Mouse (Mus musculus) neural tube, embryonic 12.5 days (tissue): Measurements from ENCODE around the gene Gnb3. TPM values are rescaled to one million over a fixed set of nuclear protein-coding genes. Genes with fewer than 3 reads are reported as not detected.
"Not testable (repeated sequence)": the region's sequence is repeated elsewhere in the genome, so short reads cannot be mapped to it uniquely, and the experiment has no call there.

Experiments
- ATAC-seq: fragments of 200-750 bp; cut with Nextera tagmentation; 2 replicates; pipeline ENCODE4 v1.8.0; 2017; ENCODE audit warnings: low read depth, mild to moderate bottlenecking, moderate TSS enrichment, moderate library complexity; ENCODE audit not compliant: low FRiP score
- H3K27ac ChIP-seq: fragments of 300-500 bp; sonication (generic); 2 replicates; pipeline ENCODE4 v1.5.1; 2016
- H3K27me3 ChIP-seq: fragments of 300-500 bp; sonication (generic); replicated peaks from 2 replicates; pipeline ENCODE4 v1.6.1; 2016; ENCODE audit warnings: mild to moderate bottlenecking
- H3K36me3 ChIP-seq: fragments of 300-500 bp; sonication (generic); 2 replicates; pipeline ENCODE4 v1.6.1; 2016; ENCODE audit warnings: mild to moderate bottlenecking
- H3K4me1 ChIP-seq: fragments of 300-500 bp; sonication (generic); 2 replicates; pipeline ENCODE4 v1.6.1; 2016
- H3K4me2 ChIP-seq: fragments of 300-500 bp; sonication (generic); replicated peaks from 2 replicates; pipeline ENCODE4 v1.6.1; 2016; ENCODE audit warnings: mild to moderate bottlenecking
- H3K4me3 ChIP-seq: fragments of 300-500 bp; sonication (generic); 2 replicates; pipeline ENCODE4 v1.5.1; 2016
- H3K9ac ChIP-seq: fragments of 300-500 bp; sonication (generic); 2 replicates; pipeline ENCODE4 v1.6.1; 2016; ENCODE audit warnings: mild to moderate bottlenecking
- H3K9me3 ChIP-seq: fragments of 300-500 bp; sonication (generic); 2 replicates; pipeline ENCODE4 v1.6.1; 2016; ENCODE audit warnings: mild to moderate bottlenecking
- WGBS: fragments of 180-500 bp; shearing (Covaris S2); methylation state at CpG from one replicate; pipeline ENCODE4 v1.1.7; 2016; 5-methylcytosine and 5-hydroxymethylcytosine counted together
- polyA plus RNA-seq: library from polyadenylated mRNA; unstranded; fragments of >200 nt; fragmentation: Nextera tagmentation; extraction: Ambion mirVana; gene quantifications from 2 replicates; pipeline ENCODE4 v1.2.1, GENCODE M21; 2016

The Gnb3 gene
- polyA plus RNA-seq, 1 experiment from 2014 or later, result 0.52 TPM

- Histone ChIP-seq H3K9me3 (no peaks in the 10 kb centered on the region), H3K27ac (peak overlapping the region; percentile 43; the same call in 1 of the 2 replicates), H3K27me3 (no peaks in the 10 kb centered on the region), H3K4me1 (peaks cover 50% of the 10 kb centered on the region), H3K36me3 (peaks cover 46% of the 10 kb centered on the region), H3K4me3 (peak overlapping the region; percentile 67), H3K9ac (peak overlapping the region; percentile 82), H3K4me2 (peak overlapping the region; percentile 89)
- under 1% methylated on average over 18 of the region's 18 CpGs for WGBS
- peak; percentile 68 for ATAC-seq
These were observed 26.6 kb downstream of the Gnb3 start for GRCm38 (mm10) chr6:124813496-124813895.

- H3K27ac ChIP-seq, result no peak overlapping the region
- peaks cover 54% of the 10 kb centered on the region for H3K4me1 ChIP-seq
- no peak for ATAC-seq
- 21% methylated on average over 9 of the region's 9 CpGs for WGBS
- H3K9ac ChIP-seq, result peak overlapping the region; percentile 82
- peak overlapping the region; percentile 67 for H3K4me3 ChIP-seq
- no peaks in the 10 kb centered on the region for H3K9me3 ChIP-seq
- H3K4me2 ChIP-seq, result peak overlapping the region; percentile 89
- H3K36me3 ChIP-seq, result peaks cover 40% of the 10 kb centered on the region
- H3K27me3 ChIP-seq, result no peaks in the 10 kb centered on the region
These were observed 27.2 kb downstream of the Gnb3 start for GRCm38 (mm10) chr6:124812848-124813247.

GRCm38 (mm10) chr6:124811701-124812560 is 28.1 kb downstream of the Gnb3 start:
- Histone ChIP-seq H3K4me3 (0 out of 2 replicates have a peak overlapping the region, but pooled peaks have one; percentile 67), H3K27me3 (no peaks in the 10 kb centered on the region), H3K4me2 (peak overlapping the region; percentile 89), H3K9me3 (no peaks in the 10 kb centered on the region), H3K36me3 (peaks cover 31% of the 10 kb centered on the region), H3K4me1 (peaks cover 54% of the 10 kb centered on the region), H3K9ac (no peak overlapping the region), H3K27ac (no peak overlapping the region)
- ATAC-seq, result no peak
- 89% methylated on average over 24 of the region's 24 CpGs for WGBS

DNA sequence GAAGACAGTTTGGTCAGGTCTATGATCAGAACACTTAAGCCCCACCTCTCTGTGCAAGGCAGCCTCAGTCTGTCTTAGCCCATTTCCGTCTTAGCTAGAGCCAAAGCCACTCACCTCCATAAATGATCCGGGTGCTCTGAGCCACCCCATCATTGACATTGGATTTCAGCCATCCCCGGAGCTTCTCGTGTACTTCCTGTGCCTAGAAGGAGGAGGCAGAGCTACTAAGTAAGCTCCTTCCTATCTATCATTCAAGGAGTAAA is 28.7 kb downstream of the Gnb3 start:
- no peak overlapping the region for H3K4me3 ChIP-seq
- H3K4me1 ChIP-seq, result peaks cover 54% of the 10 kb centered on the region
- no peak overlapping the region for H3K9ac ChIP-seq
- peaks cover 25% of the 10 kb centered on the region for H3K36me3 ChIP-seq
- WGBS, result 83% methylated on average over 4 of the region's 4 CpGs
- no peak overlapping the region for H3K4me2 ChIP-seq
- no peak for ATAC-seq
- no peaks in the 10 kb centered on the region for H3K27me3 ChIP-seq
- no peaks in the 10 kb centered on the region for H3K9me3 ChIP-seq
- H3K27ac ChIP-seq, result no peak overlapping the region

DNA sequence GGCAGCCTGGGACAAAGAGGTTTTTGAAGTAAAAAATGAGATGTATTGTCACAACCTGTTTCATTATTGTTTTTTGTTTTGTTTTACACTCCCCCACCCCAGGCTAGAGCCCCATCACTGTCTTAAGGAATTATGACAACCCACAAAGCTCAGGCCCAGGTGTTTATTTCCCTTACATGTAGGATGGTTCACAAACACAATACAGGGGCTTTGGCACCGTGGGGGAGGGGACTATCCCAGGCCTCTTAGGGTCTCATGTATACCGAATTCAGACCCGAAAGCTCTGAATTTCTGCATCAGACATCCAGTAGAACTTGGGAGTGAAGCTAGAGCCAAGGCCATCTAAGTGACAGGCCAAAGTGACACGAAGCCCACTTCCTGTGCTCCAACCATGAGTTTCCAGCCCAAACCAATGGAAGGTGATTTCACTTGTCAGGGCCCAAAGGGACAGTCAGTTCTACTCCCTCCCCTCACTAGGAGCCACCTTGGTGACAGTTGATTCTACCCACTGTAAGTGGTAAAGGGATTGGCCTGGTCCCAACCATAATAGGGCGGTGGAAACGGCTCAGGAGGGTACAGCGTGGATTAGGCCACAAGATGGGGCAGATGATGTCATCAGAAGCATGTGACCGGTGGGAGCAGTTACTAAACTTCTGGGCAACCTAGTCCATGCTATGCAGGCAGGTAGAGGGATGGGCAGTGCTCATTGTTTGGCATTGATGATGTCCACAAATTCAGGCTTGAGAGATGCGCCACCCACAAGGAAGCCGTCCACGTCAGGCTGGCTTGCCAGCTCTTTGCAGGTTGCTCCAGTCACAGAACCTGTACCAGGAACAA is 29.3 kb downstream of the Gnb3 start:
- not testable (repeated sequence) for H3K27me3 ChIP-seq, H3K4me3 ChIP-seq, H3K4me2 ChIP-seq, ATAC-seq, H3K9ac ChIP-seq, H3K27ac ChIP-seq, H3K9me3 ChIP-seq
- Histone ChIP-seq H3K4me1 (peaks cover 54% of the 10 kb centered on the region), H3K36me3 (peaks cover 19% of the 10 kb centered on the region)
- WGBS, result 87% methylated on average over 11 of the region's 11 CpGs

- Histone ChIP-seq H3K4me2 (peak overlapping the region; percentile 97), H3K9me3 (no peaks in the 10 kb centered on the region), H3K4me1 (peaks cover 55% of the 10 kb centered on the region), H3K9ac (peak overlapping the region; percentile 75), H3K27ac (no peak overlapping the region), H3K4me3 (peak overlapping the region; percentile 51), H3K27me3 (no peaks in the 10 kb centered on the region), H3K36me3 (peaks cover 12% of the 10 kb centered on the region)
- WGBS, result 50% methylated on average over 14 of the region's 14 CpGs
- no peak for ATAC-seq
These were observed 30.1 kb downstream of the Gnb3 start for GRCm38 (mm10) chr6:124809775-124810538.

GRCm38 (mm10) chr6:124809052-124809774 is 30.9 kb downstream of the Gnb3 start:
- H3K27me3 ChIP-seq, result no peaks in the 10 kb centered on the region
- H3K9me3 ChIP-seq, result no peaks in the 10 kb centered on the region
- ATAC-seq, result peak; percentile 11
- under 1% methylated on average over 35 of the region's 35 CpGs for WGBS
- H3K9ac ChIP-seq, result peak overlapping the region; percentile 75
- peak overlapping the region; percentile 51 for H3K4me3 ChIP-seq
- peaks cover 12% of the 10 kb centered on the region for H3K36me3 ChIP-seq
- H3K4me1 ChIP-seq, result peaks cover 47% of the 10 kb centered on the region
- peak overlapping the region; percentile 53; the same call in 1 of the 2 replicates for H3K27ac ChIP-seq
- peak overlapping the region; percentile 97 for H3K4me2 ChIP-seq

DNA sequence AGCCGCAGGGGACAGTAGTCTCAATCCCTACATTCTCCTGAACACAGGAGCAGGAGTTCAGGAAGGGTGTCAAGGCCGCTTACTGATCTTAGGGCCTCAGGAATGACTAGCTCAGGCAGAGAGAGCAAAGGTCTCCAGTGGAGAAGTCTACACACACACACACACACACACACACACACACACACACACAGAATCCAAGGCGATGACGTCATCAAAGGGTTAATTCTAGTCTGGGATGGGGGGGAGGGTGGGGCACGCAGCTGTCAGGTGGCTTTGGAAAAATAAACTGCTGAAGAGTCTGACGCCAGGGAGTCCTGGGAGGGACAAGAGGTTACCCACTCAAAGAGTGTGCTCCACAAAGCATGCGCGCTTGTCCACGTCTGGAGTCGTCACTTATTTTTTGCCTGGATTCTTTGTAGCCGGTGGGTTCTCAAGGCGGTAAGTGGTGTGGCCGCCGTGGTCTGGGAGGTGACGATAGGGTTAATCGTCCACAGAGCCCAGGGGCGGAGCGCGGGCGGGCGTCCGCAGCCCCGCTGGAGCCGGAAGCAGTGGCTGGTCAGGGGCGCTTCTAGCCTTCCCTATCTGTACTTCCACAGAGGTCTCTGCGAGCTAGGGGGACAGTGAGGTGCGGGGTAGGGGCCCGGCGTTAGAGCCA is 31.6 kb downstream of the Gnb3 start, which contains the start of gene Spsb2:
Spsb2 (plus strand) TSS at position 304 of the 655 bp plus-strand sequence.
- peaks cover 46% of the 10 kb centered on the region for H3K4me1 ChIP-seq
- H3K4me2 ChIP-seq, result peak within 1 kb of the TSS; percentile 97
- H3K4me3 ChIP-seq, result peak within 1 kb of the TSS; percentile 51
- peaks cover 12% of the 10 kb centered on the region for H3K36me3 ChIP-seq
- H3K9ac ChIP-seq, result peak within 1 kb of the TSS; percentile 75
- peak within 1 kb of the TSS; percentile 53; the same call in 1 of the 2 replicates for H3K27ac ChIP-seq
- peak; percentile 21 for ATAC-seq
- H3K9me3 ChIP-seq, result no peaks in the 10 kb centered on the region
- H3K27me3 ChIP-seq, result no peaks in the 10 kb centered on the region
- 5% methylated on average over 29 of the region's 29 CpGs for WGBS

- H3K4me3 ChIP-seq, result peak overlapping the region; percentile 51; the same call in 1 of the 2 replicates
- H3K27ac ChIP-seq, result no peak overlapping the region
- peak overlapping the region; percentile 97 for H3K4me2 ChIP-seq
- H3K27me3 ChIP-seq, result no peaks in the 10 kb centered on the region
- no peaks in the 10 kb centered on the region for H3K9me3 ChIP-seq
- peaks cover 12% of the 10 kb centered on the region for H3K36me3 ChIP-seq
- H3K4me1 ChIP-seq, result peaks cover 41% of the 10 kb centered on the region
- no peak for ATAC-seq
- WGBS, result 88% methylated on average over 6 of the region's 6 CpGs
- H3K9ac ChIP-seq, result no peak overlapping the region
These were observed 32.1 kb downstream of the Gnb3 start for GRCm38 (mm10) chr6:124807986-124808357.

DNA sequence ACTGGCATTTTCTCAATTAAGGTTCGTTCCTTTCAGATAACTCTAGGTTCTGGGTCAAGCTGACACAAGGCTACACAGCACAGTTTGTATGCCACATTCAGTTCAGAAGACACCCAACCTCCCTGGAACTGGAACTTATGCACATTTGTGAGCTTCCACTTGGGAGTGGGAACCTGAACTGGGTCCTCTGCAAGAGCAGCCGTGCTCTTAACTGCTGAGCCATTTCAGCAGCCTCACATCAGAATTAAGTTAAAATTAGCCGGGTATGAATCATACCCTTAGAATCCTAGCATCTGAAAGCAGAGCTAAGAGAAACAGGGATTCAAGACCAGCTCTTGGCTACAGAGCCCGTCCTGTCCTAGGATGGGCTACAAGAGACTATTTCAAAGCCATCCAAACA is 32.7 kb downstream of the Gnb3 start:
- WGBS, result 87% methylated on average over 4 of the region's 4 CpGs
- no peak overlapping the region for H3K9ac ChIP-seq
- no peak for ATAC-seq
- no peak overlapping the region for H3K4me3 ChIP-seq
- H3K9me3 ChIP-seq, result no peaks in the 10 kb centered on the region
- H3K4me1 ChIP-seq, result peaks cover 35% of the 10 kb centered on the region
- H3K36me3 ChIP-seq, result peaks cover 11% of the 10 kb centered on the region
- no peaks in the 10 kb centered on the region for H3K27me3 ChIP-seq
- H3K27ac ChIP-seq, result no peak overlapping the region
- H3K4me2 ChIP-seq, result no peak overlapping the region
